Mouse (Mus musculus): ENCODE measurements at regions not wholly inside any gene's neighbourhood (a gene's known extent, or its start where the extent isn't known, plus 50 kb on each side); places are given as distances from the start of the nearest gene placed in this dataset.

DNA sequence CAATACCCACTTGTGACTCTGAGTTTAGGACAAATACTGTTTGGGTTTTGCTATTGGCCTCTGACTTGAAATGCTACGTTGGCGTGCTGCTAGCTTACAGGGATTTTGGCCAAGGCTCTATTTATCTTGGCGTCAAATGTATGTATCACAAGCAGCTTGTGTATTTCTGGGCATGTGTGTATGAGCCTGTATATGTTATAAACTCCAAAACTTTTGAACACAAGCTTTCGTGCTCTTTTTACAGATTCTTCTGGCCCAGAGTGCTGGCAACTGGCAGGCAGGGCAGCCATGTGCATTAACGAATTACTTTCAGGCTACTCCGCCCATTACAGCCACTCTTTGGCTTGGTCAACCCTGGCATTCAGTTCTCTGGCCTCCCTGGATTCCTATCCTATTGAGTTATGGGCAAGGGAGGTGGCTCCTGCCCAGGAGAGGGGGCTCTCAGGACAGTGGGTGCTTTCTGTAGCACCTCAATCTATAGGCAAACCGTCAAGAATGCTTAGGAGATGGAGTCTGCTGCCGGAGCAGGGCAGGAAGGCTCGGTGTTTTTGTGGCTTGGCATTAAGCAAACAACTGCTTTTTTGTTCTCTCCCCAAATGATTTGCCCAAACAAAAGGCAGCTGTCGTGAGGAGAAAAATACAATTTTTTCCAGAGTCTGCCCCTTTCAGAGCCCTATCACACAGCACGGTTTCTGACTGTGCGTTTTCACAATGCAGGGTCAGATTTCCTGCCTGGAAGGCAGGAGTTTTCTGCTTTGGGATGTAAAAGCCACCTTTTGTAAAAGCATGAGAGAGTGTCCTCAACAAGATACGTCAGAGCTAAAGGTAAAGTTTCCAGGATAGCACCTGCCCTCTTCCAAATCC lies 465.0 kb downstream of the Ccdc171 start:
- no peaks in the 10 kb centered on the region for H3K4me1 ChIP-seq (ENCODE audit: insufficient read depth, low read length)
- H3K36me3 ChIP-seq (ENCODE audit: insufficient read depth, low read length), result no peaks in the 10 kb centered on the region
- DNase-seq (ENCODE audit: low spot score) (no peak), ATAC-seq (ENCODE audit: low FRiP score) (no peak)
- TF ChIP-seq CTCF (IDR thresholded peaks at IDR 0.05), result no peak
- no peak overlapping the region for H3K9ac ChIP-seq (replicated peaks; ENCODE audit: low read length, poor library complexity, severe bottlenecking)
- no peak overlapping the region for H3K4me3 ChIP-seq (ENCODE audit: low read depth, low read length)
- H3K27ac ChIP-seq (ENCODE audit: low read depth, low read length), result no peak overlapping the region
- H3K4me2 ChIP-seq (ENCODE audit: low read depth, low read length, poor library complexity, severe bottlenecking), result no peak overlapping the region
- WGBS, result 54% methylated on average over 13 of the region's 13 CpGs
- no peaks in the 10 kb centered on the region for H3K27me3 ChIP-seq (ENCODE audit: insufficient read depth, low read length)
- no peaks in the 10 kb centered on the region for H3K9me3 ChIP-seq (ENCODE audit: low read length)

DNA sequence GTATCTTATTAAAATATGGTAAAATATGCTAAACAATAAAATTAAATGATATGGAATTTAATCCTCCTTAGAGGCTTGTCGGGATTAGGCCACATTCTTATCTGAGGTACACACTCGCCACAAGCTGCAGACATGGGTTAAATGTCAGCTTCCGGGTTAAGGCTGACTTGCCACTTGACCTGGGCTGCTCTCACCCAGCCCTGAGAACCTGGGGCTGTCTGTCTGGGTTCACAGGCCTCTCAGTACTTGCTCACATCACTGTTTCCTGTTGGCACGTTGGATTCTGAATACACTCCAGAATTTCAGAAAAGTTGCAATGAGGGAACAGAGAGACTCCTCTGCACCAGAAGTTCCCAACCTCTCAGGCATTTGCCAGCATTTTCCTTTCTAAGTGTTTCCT lies 465.9 kb downstream of the Ccdc171 start:
- no peak overlapping the region for H3K4me2 ChIP-seq (ENCODE audit: low read depth, low read length, poor library complexity, severe bottlenecking)
- DNase-seq (ENCODE audit: low spot score) (no peak), ATAC-seq (ENCODE audit: low FRiP score) (no peak)
- no peak for TF ChIP-seq CTCF (IDR thresholded peaks at IDR 0.05)
- H3K36me3 ChIP-seq (ENCODE audit: insufficient read depth, low read length), result no peaks in the 10 kb centered on the region
- H3K4me1 ChIP-seq (ENCODE audit: insufficient read depth, low read length), result no peaks in the 10 kb centered on the region
- no peak overlapping the region for H3K4me3 ChIP-seq (ENCODE audit: low read depth, low read length)
- H3K27me3 ChIP-seq (ENCODE audit: insufficient read depth, low read length), result no peaks in the 10 kb centered on the region
- H3K27ac ChIP-seq (ENCODE audit: low read depth, low read length), result no peak overlapping the region
- H3K9ac ChIP-seq (replicated peaks; ENCODE audit: low read length, poor library complexity, severe bottlenecking), result no peak overlapping the region
- H3K9me3 ChIP-seq (ENCODE audit: low read length), result no peaks in the 10 kb centered on the region
- 42% methylated on average over 4 of the region's 4 CpGs for WGBS

- H3K27ac ChIP-seq (ENCODE audit: low read depth, low read length), result no peak overlapping the region
- H3K36me3 ChIP-seq (ENCODE audit: insufficient read depth, low read length), result no peaks in the 10 kb centered on the region
- no peak for ATAC-seq (ENCODE audit: low FRiP score)
- H3K9me3 ChIP-seq (ENCODE audit: low read length), result no peaks in the 10 kb centered on the region
- no peak for DNase-seq (ENCODE audit: low spot score)
- no peak overlapping the region for H3K4me2 ChIP-seq (ENCODE audit: low read depth, low read length, poor library complexity, severe bottlenecking)
- 75% methylated on average over 4 of the region's 4 CpGs for WGBS
- TF ChIP-seq CTCF (IDR thresholded peaks at IDR 0.05), result no peak
- no peaks in the 10 kb centered on the region for H3K4me1 ChIP-seq (ENCODE audit: insufficient read depth, low read length)
- no peaks in the 10 kb centered on the region for H3K27me3 ChIP-seq (ENCODE audit: insufficient read depth, low read length)
- no peak overlapping the region for H3K9ac ChIP-seq (replicated peaks; ENCODE audit: low read length, poor library complexity, severe bottlenecking)
- no peak overlapping the region for H3K4me3 ChIP-seq (ENCODE audit: low read depth, low read length)
Observed at GRCm38 (mm10) chr4:83997079-83997478, 471.7 kb downstream of the Ccdc171 start.

DNA sequence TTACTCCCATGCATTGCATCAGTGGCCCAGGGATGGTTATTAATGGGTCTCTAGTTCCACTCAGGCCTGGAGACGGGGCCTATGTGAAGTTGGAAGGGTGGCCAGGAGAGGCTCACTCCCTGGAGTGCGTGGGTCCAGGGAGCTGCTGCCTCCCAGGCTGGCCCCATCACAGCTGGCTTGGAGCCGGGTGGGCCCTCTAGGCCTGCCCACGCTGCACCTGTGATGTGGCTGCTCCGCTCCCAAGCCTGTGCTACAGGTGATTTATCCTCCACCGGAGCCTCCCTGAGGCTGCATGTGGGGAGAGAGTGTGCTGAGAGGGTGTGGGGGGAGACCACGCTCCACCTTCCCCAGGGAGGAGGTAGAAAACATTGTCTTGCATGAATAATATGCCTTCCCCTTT lies 476.3 kb downstream of the Ccdc171 start:
- no peak overlapping the region for H3K27ac ChIP-seq (ENCODE audit: low read depth, low read length)
- no peak for DNase-seq (ENCODE audit: low spot score)

DNA sequence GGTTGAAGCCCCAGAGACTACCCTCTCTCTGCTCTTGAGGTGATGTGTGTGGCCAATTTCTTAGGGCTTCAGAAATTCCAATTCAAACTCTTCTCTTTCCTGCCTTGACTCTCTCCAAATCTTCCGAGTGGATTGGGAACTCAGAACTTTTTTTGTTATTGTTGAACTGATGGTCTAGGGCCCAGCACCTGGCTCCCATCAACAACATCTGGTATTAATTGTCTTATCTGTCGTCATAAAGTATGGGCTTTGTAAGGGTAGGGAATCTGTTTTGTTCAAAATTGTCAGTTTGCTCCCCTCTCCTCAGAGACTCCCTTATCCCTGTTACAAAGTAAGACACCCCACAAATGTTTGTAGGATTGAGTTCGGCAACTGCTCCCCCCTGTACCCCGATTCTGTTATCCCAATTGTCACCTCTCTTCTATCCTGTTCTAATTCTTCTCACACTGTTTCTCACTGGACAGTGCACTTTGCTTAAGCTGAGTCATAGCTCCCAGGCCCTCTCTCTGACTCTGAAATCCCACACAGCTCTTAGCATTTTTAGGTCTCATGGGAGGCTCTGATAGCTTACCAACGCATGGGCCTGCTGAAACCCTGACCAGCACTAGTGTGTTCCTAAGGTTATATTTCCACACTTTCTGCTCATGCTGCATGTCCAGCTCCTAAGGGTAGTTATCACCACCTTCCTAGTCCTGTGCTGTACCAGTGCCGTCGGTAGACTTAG lies 478.9 kb downstream of the Ccdc171 start:
- Histone ChIP-seq H3K9ac (replicated peaks; ENCODE audit: low read length, poor library complexity, severe bottlenecking) (no peak overlapping the region), H3K4me3 (ENCODE audit: low read depth, low read length) (no peak overlapping the region), H3K4me1 (ENCODE audit: insufficient read depth, low read length) (no peaks in the 10 kb centered on the region; the same call in 1 of the 2 replicates), H3K27me3 (ENCODE audit: insufficient read depth, low read length) (no peaks in the 10 kb centered on the region), H3K36me3 (ENCODE audit: insufficient read depth, low read length) (no peaks in the 10 kb centered on the region), H3K9me3 (ENCODE audit: low read length) (no peaks in the 10 kb centered on the region), H3K27ac (ENCODE audit: low read depth, low read length) (no peak overlapping the region), H3K4me2 (ENCODE audit: low read depth, low read length, poor library complexity, severe bottlenecking) (no peak overlapping the region)
- ATAC-seq (ENCODE audit: low FRiP score) (no peak), DNase-seq (ENCODE audit: low spot score) (no peak)
- TF ChIP-seq CTCF (IDR thresholded peaks at IDR 0.05), result no peak
- 90% methylated on average over 7 of the region's 7 CpGs for WGBS

More for the DNA sequence above, 476.3 kb downstream of the Ccdc171 start:
- Histone ChIP-seq H3K9me3 (ENCODE audit: low read length) (no peaks in the 10 kb centered on the region), H3K4me2 (ENCODE audit: low read depth, low read length, poor library complexity, severe bottlenecking) (no peak overlapping the region), H3K4me3 (ENCODE audit: low read depth, low read length) (no peak overlapping the region), H3K36me3 (ENCODE audit: insufficient read depth, low read length) (no peaks in the 10 kb centered on the region), H3K4me1 (ENCODE audit: insufficient read depth, low read length) (no peaks in the 10 kb centered on the region; the same call in 1 of the 2 replicates), H3K9ac (replicated peaks; ENCODE audit: low read length, poor library complexity, severe bottlenecking) (no peak overlapping the region), H3K27me3 (ENCODE audit: insufficient read depth, low read length) (no peaks in the 10 kb centered on the region)
- WGBS, result 71% methylated on average over 7 of the region's 7 CpGs
- no peak for TF ChIP-seq CTCF (IDR thresholded peaks at IDR 0.05)
- ATAC-seq (ENCODE audit: low FRiP score), result peak; percentile 39; the same call in 1 of the 2 replicates

Data from midbrain, postnatal 0 days (tissue).